Mouse (Mus musculus): ENCODE measurements around the gene Pitpnb.
A peak's percentile ranks its signal among the peaks of the same experiment; 100 is the strongest.

Pitpnb gene

GRCm38 (mm10) chr5:111396199-111396598, 65.6 kb downstream of the Pitpnb start:
- no peak for DNase-seq (ENCODE audit: extremely low spot score)

GRCm38 (mm10) chr5:111398471-111398870, 67.9 kb downstream of the Pitpnb start:
- DNase-seq (ENCODE audit: extremely low spot score), result no peak

- no peak for DNase-seq (ENCODE audit: extremely low spot score)
Observed at GRCm38 (mm10) chr5:111399271-111399670, 68.7 kb downstream of the Pitpnb start.

- DNase-seq (ENCODE audit: extremely low spot score), result no peak
Observed at GRCm38 (mm10) chr5:111401879-111402650, 71.5 kb downstream of the Pitpnb start.

- no peak for DNase-seq (ENCODE audit: extremely low spot score)
Observed at GRCm38 (mm10) chr5:111402651-111402996, 72.1 kb downstream of the Pitpnb start.

GRCm38 (mm10) chr5:111404721-111405120, 74.2 kb downstream of the Pitpnb start:
- DNase-seq (ENCODE audit: extremely low spot score), result no peak

- DNase-seq (ENCODE audit: extremely low spot score), result no peak
Observed at GRCm38 (mm10) chr5:111408470-111409105, 78.0 kb downstream of the Pitpnb start.

GRCm38 (mm10) chr5:111409412-111410044, 79.0 kb downstream of the Pitpnb start:
- DNase-seq (ENCODE audit: extremely low spot score), result no peak

GRCm38 (mm10) chr5:111410665-111411064, 80.1 kb downstream of the Pitpnb start:
- no peak for DNase-seq (ENCODE audit: extremely low spot score)

- DNase-seq (ENCODE audit: extremely low spot score), result peak; percentile 81
Observed at GRCm38 (mm10) chr5:111414192-111414591, 83.6 kb downstream of the Pitpnb start.

GRCm38 (mm10) chr5:111414770-111415249, 84.2 kb downstream of the Pitpnb start:
- DNase-seq (ENCODE audit: extremely low spot score), result no peak

GRCm38 (mm10) chr5:111415575-111415974, 85.0 kb downstream of the Pitpnb start:
- DNase-seq (ENCODE audit: extremely low spot score), result no peak

GRCm38 (mm10) chr5:111416048-111416447, 85.5 kb downstream of the Pitpnb start:
- peak; percentile 53 for DNase-seq (ENCODE audit: extremely low spot score)

GRCm38 (mm10) chr5:111416591-111417374, 86.2 kb downstream of the Pitpnb start, which contains the start of gene Mn1:
Gene Mn1 (plus strand): TSS chr5:111417362.
- peak; percentile 93 for DNase-seq (ENCODE audit: extremely low spot score)

GRCm38 (mm10) chr5:111417378-111418131, 87.0 kb downstream of the Pitpnb start:
- DNase-seq (ENCODE audit: extremely low spot score), result peak; percentile 60

- peak; percentile 72 for DNase-seq (ENCODE audit: extremely low spot score)
Observed at GRCm38 (mm10) chr5:111418202-111419120, 87.9 kb downstream of the Pitpnb start.

- DNase-seq (ENCODE audit: extremely low spot score), result peak; percentile 62
Observed at GRCm38 (mm10) chr5:111419121-111419881, 88.7 kb downstream of the Pitpnb start.

- DNase-seq (ENCODE audit: extremely low spot score), result peak; percentile 63
Observed at GRCm38 (mm10) chr5:111420011-111420691, 89.6 kb downstream of the Pitpnb start.

- peak; percentile 44 for DNase-seq (ENCODE audit: extremely low spot score)
Observed at GRCm38 (mm10) chr5:111420896-111421295, 90.3 kb downstream of the Pitpnb start.

All from embryo, embryonic 9.5 days (tissue).